ENCODE assay signal across 20 mouse cellular contexts in genomic region chr4:120339371-120339770, GRCm38 (mm10). TPM values are rescaled to one million over a fixed set of nuclear protein-coding genes. Genes with fewer than 3 reads are reported as not detected.
DNase-seq lines count a peak whose midpoint lies in the region; TF ChIP-seq lines count a peak whose summit lies in the region.
"Had no signal": no experiment of that assay in that cellular context is flagged by ENCODE, and none has a peak within 500 bp of the region (broad histone marks: within the 10 kb centered on the region; RNA-seq: fewer than 3 reads in every experiment).

No protein-coding gene starts in this region.

- TF ChIP-seq POLR2A in cerebellum, adult 2 months (IDR thresholded peaks at IDR 0.05; ENCODE audit: borderline replicate concordance, insufficient read depth, low read length): no peak

- no peak for TF ChIP-seq CTCF in cerebellum, adult 2 months (IDR thresholded peaks at IDR 0.05; ENCODE audit: borderline replicate concordance, insufficient read depth, low read depth, low read length)

- no peak overlapping the region for H3K4me3 ChIP-seq in cerebellum, adult 2 months (replicated peaks; ENCODE audit: insufficient read depth, low read depth, low read length)
- H3K4me3 ChIP-seq: heart, embryonic 12.5 days; hindbrain, embryonic 15.5 days; intestine, embryonic 15.5 days; kidney, embryonic 15.5 days had no signal

- peak; percentile 82 for DNase-seq in heart, adult 11 months
- DNase-seq in heart, adult 9 months (ENCODE audit: low spot score in 2 of 2): no peak
- peak; percentile 26 for DNase-seq in ovary, adult 18-20 months (ENCODE audit: low spot score)
- no peak for DNase-seq in ovary, postnatal 10 days (ENCODE audit: low spot score)
- peak; percentile 25 for DNase-seq in embryo, embryonic 9.5 days (ENCODE audit: extremely low spot score)
- DNase-seq in thymus, postnatal 10 days (ENCODE audit: low spot score in 2 of 2): no peak
- DNase-seq in cerebellum, adult 2 months: no peak
- DNase-seq: cerebellum, adult 18-20 months; cerebellum, postnatal 36 days; forebrain, postnatal 0 days; heart, postnatal 14 days; left cerebral cortex, postnatal 4 days; liver; liver, postnatal 0 days; lung, postnatal 10 days; thymus, postnatal 25 days had no signal

- 31% methylated on average over 4 of the region's 4 CpGs for WGBS in cerebellum, adult 2 months

- no peak overlapping the region for H3K27ac ChIP-seq in cerebellum, adult 2 months (ENCODE audit: insufficient read depth, low read length)
- H3K27ac ChIP-seq: hindbrain, embryonic 15.5 days; intestine, embryonic 15.5 days; kidney, embryonic 15.5 days had no signal

- H3K27me3 ChIP-seq in cerebellum, adult 2 months (ENCODE audit: control insufficient read depth, insufficient read depth, low read length): no peaks in the 10 kb centered on the region
- H3K27me3 ChIP-seq: hindbrain, embryonic 15.5 days; intestine, embryonic 15.5 days; kidney, embryonic 15.5 days had no signal

- H3K4me1 ChIP-seq in cerebellum, adult 2 months (ENCODE audit: control insufficient read depth, insufficient read depth, low read length): no peaks in the 10 kb centered on the region
- H3K4me1 ChIP-seq: hindbrain, embryonic 15.5 days; intestine, embryonic 15.5 days had no signal

RNA-seq across cellular contexts. Expression of gene Foxo6, which starts 52.2 kb away (rescaled TPM):
- polyA plus RNA-seq in cerebellum, adult 2 months (2012; rRNA removed): 1.9 and 2.0 TPM in 2 replicates
- polyA plus RNA-seq: liver, postnatal 0 days had no signal

Comparison
In these comparisons a context has a peak if more than half of its experiments do, and no peak if none do; other contexts are left out.
1. DNase-seq: peak in heart, adult 11 months (single experiment), ovary, adult 18-20 months (single experiment) and embryo, embryonic 9.5 days (single experiment); none in heart, adult 9 months (0 of 2), ovary, postnatal 10 days (single experiment), thymus, postnatal 10 days (0 of 2) and cerebellum, adult 2 months (0 of 2).